Mouse (Mus musculus): ENCODE data around the gene Dnase1.
"Not testable (repeated sequence)": the region's sequence is repeated elsewhere in the genome, so short reads cannot be mapped to it uniquely, and the experiment has no call there.

Dnase1 gene

DNA sequence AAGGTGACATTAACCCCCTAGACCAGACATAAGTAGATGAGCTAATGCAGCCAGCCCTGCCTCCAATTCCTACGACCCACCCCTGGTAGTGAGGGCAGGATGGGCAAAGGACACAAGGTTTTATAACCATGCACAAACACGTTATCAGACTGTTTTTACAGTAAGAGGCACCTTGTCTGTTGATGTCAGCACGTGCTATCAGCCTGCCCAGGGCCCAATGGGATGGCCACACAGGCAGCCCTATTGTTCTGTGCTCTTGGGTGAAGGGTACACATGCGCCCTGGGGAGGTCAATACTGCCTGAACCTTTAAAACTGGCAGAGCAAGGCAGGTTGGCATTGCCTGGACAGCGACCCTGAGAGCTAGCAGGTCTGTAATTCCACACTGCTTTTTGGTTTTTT, at the start of gene Dnase1:
TSS of gene Dnase1 (plus strand) at position 136 of the 400 bp plus-strand sequence.
- no peak for DNase-seq

- DNase-seq = no peak
Observed at GRCm38 (mm10) chr16:3988410-3988809, 48.3 kb upstream of the Dnase1 start.

- peak; percentile 96 for DNase-seq
Observed at GRCm38 (mm10) chr16:4003489-4004398, 33.0 kb upstream of the Dnase1 start, which contains the start of gene Slx4. Gene Slx4 (minus strand): TSS chr16:4003770.

DNA sequence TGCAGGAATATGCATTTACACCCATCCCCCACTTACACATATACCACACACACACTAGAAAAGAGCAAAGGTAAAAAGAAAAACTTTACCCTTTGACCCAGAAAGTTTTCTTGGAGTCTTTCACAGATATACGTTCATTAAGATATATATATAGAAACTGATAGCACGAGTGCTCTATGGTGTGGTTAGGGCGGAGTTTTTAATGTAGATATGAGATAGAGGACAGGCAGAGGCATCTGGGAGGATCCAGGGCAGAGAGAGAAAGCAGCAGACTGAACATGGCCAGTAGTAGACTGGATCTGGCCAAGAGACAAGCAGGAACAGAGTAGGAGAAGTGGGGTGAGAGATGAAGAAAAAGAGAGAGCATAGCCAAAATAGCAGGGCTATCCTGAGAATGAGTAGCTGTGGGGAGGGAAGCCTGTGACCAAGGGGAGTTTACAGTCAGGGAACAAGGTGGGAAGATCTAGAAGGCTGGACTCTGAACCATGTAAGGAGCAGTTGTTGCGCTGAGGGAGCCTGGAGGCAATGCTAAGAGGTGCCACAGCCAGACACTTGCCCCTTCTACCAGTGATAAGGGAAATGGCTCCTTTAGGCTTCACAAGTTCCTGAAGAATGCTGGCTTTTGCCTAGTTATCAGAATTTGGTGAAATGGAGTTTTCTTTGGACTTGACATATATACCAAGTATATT, 23.7 kb upstream of the Dnase1 start:
- no peak for DNase-seq

DNA sequence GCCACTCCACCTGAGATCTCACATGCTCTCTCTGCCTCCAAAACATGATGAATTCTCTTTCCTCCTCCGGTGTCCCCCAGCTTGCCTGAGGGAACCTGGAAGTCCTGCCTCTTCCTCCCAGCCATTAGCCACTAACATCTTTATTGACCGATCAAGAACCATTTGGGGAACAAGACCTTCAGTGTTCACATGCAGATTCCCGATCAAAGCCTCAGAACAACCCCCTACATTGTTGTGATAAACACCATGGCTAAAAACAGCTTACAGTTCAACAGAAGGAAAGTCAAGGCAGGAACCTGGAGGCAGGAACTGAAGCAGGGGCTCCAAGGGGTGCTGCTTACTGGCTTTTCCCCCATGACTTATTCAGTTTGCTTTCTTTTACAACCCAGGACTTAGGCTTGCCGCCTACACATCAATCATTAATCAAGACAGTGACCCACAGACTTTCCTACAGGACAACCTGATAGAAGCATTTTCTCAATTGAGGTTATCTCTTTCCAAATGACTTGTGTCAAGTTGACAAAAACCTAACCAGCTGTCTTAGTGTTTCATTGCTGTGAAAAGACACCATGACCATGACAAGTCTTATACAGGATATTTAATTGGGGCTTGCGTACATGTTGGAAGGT, 22.6 kb upstream of the Dnase1 start:
- DNase-seq = no peak

GRCm38 (mm10) chr16:4016786-4017185, 20.0 kb upstream of the Dnase1 start:
- not testable (repeated sequence) for DNase-seq

GRCm38 (mm10) chr16:4017466-4017865, 19.3 kb upstream of the Dnase1 start:
- DNase-seq = not testable (repeated sequence)

GRCm38 (mm10) chr16:4021241-4021640, 15.5 kb upstream of the Dnase1 start:
- DNase-seq = no peak

- no peak for DNase-seq
Observed at GRCm38 (mm10) chr16:4022719-4023118, 14.0 kb upstream of the Dnase1 start.

DNA sequence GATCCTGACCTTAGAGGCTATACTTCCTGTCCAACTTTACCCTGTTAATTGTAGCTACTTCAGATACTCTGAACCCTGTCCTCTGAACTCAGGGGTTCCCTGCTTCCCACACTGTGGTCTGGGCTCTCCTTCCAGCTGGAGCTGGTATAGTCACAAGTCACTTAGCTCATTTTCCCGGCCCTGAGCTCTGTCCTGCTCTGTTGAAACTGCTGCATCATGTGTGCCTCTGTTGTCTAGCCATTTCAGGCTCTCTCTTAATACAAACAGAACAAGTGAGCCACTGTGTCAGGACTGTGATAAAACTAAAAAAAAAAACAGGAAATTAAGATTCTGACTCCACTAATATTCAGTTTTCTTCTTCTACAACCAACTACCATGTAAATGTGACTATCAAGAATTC, 10.1 kb upstream of the Dnase1 start:
- DNase-seq = no peak

- DNase-seq = no peak
Observed at GRCm38 (mm10) chr16:4027211-4027610, 9.5 kb upstream of the Dnase1 start.

- no peak for DNase-seq
Observed at GRCm38 (mm10) chr16:4029371-4029841, 7.3 kb upstream of the Dnase1 start.

GRCm38 (mm10) chr16:4030501-4030900, 6.2 kb upstream of the Dnase1 start:
- no peak for DNase-seq

DNA sequence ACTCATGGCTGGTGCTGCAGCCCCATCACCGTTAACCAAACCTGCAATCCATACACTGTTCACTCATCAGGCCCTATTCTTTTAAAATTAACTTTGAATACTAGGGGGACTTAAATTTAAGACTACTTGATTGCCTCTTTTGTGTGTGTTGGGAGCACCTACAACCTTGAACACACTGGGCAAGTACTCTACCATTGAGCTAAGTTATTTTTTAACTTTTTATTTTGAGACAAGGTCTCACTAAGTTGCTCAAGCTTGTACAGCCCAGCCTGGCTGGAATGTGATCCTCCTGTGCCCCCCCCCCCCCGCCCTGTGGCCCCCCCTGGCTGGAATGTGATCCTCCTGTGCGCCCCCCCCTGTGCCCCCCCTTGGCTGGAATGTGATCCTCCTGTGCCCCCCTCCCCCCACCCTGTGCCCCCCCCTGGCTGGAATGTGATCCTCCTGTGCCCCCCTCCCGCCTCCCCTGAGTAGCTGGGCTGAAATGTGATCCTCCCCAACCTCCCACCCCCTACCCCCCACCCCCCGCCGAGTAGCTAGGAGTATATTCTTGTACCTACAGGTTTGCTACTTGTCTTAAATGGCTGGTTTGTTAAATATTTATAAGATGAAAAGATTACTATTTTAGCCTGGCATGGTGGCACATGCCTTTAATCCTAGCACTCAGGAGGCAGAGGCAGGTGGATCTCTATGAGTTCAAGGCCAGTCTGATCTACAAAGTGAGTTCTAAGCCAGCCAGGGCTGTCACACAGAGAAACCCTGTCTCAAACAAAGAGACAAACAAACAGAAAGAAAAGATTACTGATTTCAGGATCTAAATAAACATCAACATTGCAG, 5.1 kb upstream of the Dnase1 start:
- no peak for DNase-seq

GRCm38 (mm10) chr16:4032341-4032748, 4.4 kb upstream of the Dnase1 start:
- DNase-seq = no peak

DNA sequence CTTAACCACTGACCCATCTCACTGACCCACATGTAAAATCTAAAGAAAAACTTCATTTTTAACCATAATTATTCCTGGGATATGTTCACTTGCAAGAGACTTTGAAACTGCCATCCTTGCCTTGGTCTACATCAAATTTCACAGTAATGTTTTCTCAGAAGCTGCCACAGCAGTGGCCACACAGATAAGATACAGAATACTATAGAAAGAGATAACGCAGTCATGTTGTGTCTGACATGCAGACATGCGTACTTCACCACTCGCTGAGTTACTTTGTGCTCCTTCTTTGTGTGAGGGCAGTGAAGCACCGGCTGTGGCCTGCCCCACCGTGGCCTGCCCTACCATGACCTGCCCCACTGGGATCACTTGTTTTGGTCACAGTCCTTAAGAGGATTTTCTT, 2.8 kb upstream of the Dnase1 start:
- DNase-seq = no peak

DNA sequence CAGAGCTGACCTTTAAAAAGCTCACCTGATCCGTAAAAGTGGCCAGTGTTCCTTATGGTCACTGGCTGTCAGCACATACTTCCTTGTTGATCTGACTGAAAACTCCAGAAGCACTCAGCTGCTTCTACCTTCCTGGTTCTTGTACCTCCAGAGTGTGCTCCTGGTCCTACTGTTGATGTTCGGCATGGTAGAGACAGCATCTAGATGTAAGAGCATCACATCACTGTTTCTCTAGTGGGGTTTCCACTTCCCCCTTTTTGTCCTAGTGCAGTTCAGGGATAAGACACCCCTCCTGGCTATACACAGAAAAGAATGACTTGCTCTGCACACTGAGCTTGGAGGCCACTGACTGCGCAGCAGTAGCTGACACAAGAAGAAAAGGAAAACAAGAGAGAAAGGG, 2.3 kb upstream of the Dnase1 start:
- DNase-seq = no peak

DNA sequence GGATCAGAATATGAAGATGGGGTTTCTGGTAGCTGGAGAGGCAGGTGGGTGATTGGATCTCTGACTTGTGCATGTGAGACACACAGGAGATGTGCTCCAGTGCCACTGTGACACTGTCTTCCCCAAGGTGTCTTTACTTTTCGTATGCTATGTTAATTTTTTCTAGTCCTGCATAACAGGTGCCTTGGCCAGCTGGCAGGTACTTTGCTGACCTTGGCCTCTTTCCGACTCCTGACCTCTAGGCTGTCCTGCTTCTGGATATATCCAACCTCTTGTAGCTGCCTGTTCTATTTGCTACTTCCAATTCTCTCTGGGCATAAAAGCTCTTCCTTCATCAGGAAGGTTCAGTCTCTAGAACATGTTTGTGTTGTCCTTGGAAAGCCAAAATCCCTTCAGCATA, 1.2 kb upstream of the Dnase1 start:
- no peak for DNase-seq

- DNase-seq = no peak
Observed at GRCm38 (mm10) chr16:4037690-4038089, 948 bp downstream of the Dnase1 start.

DNA sequence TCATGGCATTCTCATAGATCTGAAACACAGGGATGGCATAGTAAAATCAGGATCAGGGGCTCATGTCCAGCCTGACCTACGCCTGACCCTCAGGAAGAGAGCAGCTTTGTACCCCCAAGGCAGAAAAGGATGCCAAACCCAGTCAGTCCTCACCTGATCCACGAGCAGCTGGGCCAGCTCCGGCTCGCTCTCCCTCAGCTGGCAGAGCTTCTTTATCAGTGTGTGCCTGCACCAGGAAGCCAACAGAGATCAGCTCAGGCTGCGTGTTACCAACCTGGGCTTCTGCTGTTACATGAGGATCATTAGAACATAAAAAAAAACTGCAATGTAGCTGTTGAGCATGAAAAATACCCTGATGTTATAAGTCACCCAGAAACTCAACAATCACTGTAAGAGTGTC, 3.5 kb downstream of the Dnase1 start:
- DNase-seq = no peak

DNA sequence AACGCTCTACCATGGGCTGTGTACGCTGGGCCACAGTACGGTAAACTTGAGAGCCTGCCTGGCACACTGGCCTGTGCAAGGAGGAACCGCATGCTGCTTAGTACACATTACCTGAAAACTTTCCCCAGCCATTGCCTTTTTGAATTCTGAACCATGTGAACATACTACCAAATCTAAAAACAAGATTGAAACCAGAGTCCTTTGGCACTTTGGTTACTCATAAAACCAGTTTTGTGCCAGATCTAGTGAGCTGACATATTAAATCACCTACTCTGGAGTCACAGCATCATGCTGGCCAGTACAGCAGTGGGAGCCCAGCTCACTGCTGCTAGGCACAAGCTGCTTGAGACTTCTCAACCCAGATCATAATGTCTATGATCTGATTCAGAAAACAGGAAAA, 4.9 kb downstream of the Dnase1 start:
- no peak for DNase-seq

GRCm38 (mm10) chr16:4044093-4044492, 7.4 kb downstream of the Dnase1 start:
- DNase-seq = no peak

DNA sequence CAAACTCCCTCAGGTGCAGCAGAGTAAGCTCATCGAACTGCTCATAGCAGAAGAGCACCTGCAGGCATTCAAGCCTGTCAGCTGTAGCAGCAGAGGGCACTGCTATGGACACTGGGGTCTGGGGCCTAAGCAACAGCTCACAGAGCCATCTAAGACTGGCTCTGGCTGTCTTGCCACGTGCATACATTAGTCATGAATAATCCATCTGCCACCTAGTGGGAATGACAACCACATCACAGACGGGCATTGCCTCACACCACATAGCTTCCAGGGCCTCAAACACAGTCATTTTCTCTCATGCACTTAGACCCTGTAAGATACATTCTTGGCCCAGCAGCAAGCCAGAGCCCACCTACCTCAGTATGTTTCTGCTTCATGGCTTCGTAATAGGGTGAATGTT, 8.8 kb downstream of the Dnase1 start:
- DNase-seq = no peak

All from thymus, postnatal 25 days (tissue).